Mouse (Mus musculus): ENCODE results near the gene Zfp607b. TPM values are rescaled to one million over a fixed set of nuclear protein-coding genes. Genes with fewer than 3 reads are reported as not detected.
A peak's percentile ranks its signal among the peaks of the same experiment; 100 is the strongest.

Gene Zfp607b
- polyA plus RNA-seq, 1 experiment from 2014 or later, result 4.1 TPM

DNA sequence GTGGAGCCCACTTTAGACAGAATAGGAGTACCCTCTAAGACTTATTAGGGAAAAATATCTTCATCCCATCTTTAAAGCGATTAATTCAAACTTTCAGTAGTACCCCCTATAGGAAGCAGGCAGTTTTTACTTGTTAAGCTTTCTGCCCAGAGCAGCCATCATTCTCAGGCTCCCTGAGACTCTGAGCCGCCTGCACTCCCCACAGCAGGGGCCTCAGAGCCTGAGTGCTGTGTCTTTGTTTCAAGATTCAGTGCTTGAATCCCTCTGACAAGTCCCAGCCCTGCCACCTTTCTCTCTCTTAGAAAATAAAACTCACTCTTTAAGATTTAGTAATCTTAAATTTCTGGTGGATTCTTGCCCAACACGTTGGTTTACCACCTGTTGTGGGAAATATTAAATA lies 7.6 kb downstream of the Zfp607b start:
- Histone ChIP-seq H3K27me3 (ENCODE audit: control insufficient read depth, insufficient read depth, low read length) (no peaks in the 10 kb centered on the region), H3K27ac (ENCODE audit: low read length) (no peak overlapping the region), H3K9me3 (replicated peaks; ENCODE audit: control insufficient read depth, low read length) (no peaks in the 10 kb centered on the region), H3K4me2 (ENCODE audit: low read depth, low read length) (no peak overlapping the region), H3K9ac (ENCODE audit: low read length) (no peak overlapping the region), H3K4me1 (ENCODE audit: control insufficient read depth, insufficient read depth, low read length) (no peaks in the 10 kb centered on the region), H3K4me3 (replicated peaks; ENCODE audit: low read length) (no peak overlapping the region), H3K36me3 (ENCODE audit: control insufficient read depth, insufficient read depth, low read length) (no peaks in the 10 kb centered on the region)
- WGBS, result 56% methylated on average over 3 of the region's 3 CpGs
- no peak for ATAC-seq (ENCODE audit: insufficient read depth, low FRiP score)

DNA sequence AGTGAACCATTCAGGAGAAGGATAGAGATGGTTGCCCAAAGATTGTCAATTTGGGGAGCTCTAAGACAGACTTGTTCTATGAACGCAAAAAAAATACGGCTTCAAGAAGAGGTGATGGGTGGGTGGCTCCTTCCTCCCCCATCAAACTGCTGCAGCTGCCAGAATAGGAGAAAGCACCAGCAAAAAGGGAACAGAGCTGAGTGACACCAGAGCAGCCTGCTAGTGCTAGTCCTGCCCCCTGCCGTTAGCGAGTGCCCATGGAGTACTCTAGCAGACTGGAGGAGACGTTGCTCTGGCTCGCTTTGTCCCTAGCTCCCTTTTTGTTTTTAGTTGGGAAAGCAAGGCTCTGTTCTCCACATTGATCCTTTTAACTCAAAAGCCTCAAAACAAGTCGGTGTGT lies 21.3 kb downstream of the Zfp607b start:
- Histone ChIP-seq H3K4me3 (replicated peaks; ENCODE audit: low read length) (no peak overlapping the region), H3K4me1 (ENCODE audit: control insufficient read depth, insufficient read depth, low read length) (no peaks in the 10 kb centered on the region), H3K36me3 (ENCODE audit: control insufficient read depth, insufficient read depth, low read length) (no peaks in the 10 kb centered on the region), H3K27ac (ENCODE audit: low read length) (no peak overlapping the region), H3K27me3 (ENCODE audit: control insufficient read depth, insufficient read depth, low read length) (no peaks in the 10 kb centered on the region), H3K4me2 (ENCODE audit: low read depth, low read length) (no peak overlapping the region), H3K9me3 (replicated peaks; ENCODE audit: control insufficient read depth, low read length) (peaks cover 3% of the 10 kb centered on the region; the same call in 1 of the 2 replicates), H3K9ac (ENCODE audit: low read length) (no peak overlapping the region)
- no peak for ATAC-seq (ENCODE audit: insufficient read depth, low FRiP score)
- 86% methylated on average over 7 of the region's 7 CpGs for WGBS

DNA sequence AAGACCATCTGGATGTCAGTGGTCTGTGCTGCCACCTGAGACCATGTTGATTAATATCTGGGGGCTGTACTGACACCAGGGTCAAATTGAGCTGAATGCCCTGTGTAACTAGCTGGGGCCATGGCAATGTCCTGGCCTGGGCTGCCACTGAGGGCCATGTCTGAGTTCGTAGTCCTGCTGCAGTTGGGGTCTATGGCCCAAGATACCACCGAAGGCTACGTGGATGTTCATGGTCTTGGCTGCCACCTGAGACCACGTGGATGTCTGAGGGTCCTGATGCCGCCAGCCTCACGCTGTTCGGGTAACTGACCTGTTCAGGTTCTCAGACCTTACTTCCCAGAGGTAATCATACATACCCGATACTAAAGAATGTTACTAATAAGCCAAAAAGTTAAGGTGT lies 32.8 kb downstream of the Zfp607b start:
- no peaks in the 10 kb centered on the region for H3K4me1 ChIP-seq (ENCODE audit: control insufficient read depth, insufficient read depth, low read length)
- no peak overlapping the region for H3K9ac ChIP-seq (ENCODE audit: low read length)
- WGBS, result 91% methylated on average over 8 of the region's 8 CpGs
- no peaks in the 10 kb centered on the region for H3K27me3 ChIP-seq (ENCODE audit: control insufficient read depth, insufficient read depth, low read length)
- H3K4me3 ChIP-seq (replicated peaks; ENCODE audit: low read length), result no peak overlapping the region
- no peaks in the 10 kb centered on the region for H3K36me3 ChIP-seq (ENCODE audit: control insufficient read depth, insufficient read depth, low read length)
- H3K4me2 ChIP-seq (ENCODE audit: low read depth, low read length), result no peak overlapping the region
- no peak overlapping the region for H3K27ac ChIP-seq (ENCODE audit: low read length)
- no peak for ATAC-seq (ENCODE audit: insufficient read depth, low FRiP score)
- no peaks in the 10 kb centered on the region for H3K9me3 ChIP-seq (replicated peaks; ENCODE audit: control insufficient read depth, low read length)

DNA sequence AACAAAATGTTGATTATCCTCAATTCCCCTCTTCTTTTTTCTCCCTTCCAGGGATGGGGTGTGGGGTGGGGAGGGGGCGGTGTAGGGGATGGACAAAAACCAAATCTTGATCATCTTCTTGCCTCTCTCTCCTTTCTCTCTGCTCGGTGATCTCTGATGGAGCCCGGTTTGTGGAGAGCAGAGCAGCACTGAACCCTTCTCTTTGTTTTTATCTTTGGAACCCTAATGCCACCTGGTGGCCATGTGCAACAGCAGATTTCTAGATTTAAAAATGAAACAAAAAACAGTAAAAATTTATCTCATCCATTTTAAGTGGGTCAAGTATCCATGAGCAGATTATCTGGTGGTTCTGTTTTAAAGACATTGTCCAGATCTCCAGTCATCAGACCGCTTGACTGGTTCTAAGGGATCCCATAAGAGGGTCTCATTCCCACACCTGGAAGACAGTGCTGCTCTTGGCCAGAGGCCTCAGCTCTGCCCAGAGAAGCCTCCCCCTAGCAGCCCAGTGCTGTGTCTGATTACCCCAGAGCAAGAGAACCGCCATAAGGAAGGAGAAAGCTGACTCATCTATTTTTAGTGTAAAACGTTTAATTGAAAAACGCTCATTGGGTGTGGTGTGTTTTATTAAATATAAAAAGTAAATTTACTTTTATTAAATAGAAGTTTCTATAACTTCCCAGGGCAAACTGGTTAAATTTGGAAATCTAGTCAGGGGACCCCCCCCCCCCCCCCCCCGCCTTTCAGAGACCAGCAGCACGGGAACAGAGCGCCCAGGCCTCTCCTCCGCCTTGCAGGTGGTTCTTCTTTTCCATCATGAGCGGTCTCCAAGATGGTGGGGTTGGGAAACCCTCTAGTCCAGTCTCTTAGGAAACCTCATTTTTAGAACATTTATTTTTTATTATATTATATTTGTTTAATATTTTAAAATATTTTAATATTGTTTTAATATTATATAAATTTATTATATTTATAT lies 36.7 kb downstream of the Zfp607b start:
- 40% methylated on average over 12 of the region's 12 CpGs for WGBS
- Histone ChIP-seq H3K4me1 (ENCODE audit: control insufficient read depth, insufficient read depth, low read length) (no peaks in the 10 kb centered on the region), H3K27ac (ENCODE audit: low read length) (no peak overlapping the region), H3K9ac (ENCODE audit: low read length) (no peak overlapping the region), H3K36me3 (ENCODE audit: control insufficient read depth, insufficient read depth, low read length) (no peaks in the 10 kb centered on the region), H3K4me3 (replicated peaks; ENCODE audit: low read length) (no peak overlapping the region), H3K27me3 (ENCODE audit: control insufficient read depth, insufficient read depth, low read length) (no peaks in the 10 kb centered on the region), H3K9me3 (replicated peaks; ENCODE audit: control insufficient read depth, low read length) (no peaks in the 10 kb centered on the region), H3K4me2 (ENCODE audit: low read depth, low read length) (no peak overlapping the region)
- no peak for ATAC-seq (ENCODE audit: insufficient read depth, low FRiP score)

DNA sequence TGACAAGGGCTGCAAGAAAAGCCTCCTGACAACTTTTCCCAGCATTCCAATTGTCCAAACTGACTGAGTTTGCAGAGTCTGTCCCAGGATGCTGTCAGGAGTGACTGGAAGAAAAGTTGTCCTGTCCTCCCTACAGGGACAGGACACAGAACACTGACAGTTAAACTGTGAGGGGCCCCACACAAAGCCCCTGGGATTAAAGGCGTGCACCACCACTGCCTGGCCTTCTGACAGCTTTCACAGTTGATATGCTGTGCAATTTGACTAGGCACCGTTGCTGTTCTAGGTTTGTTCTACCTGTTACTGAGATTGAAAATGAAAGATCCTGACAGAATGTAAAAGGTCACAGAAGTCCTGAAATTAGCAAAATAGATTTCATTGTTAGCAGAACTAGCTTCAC lies 38.3 kb downstream of the Zfp607b start:
- ATAC-seq (ENCODE audit: insufficient read depth, low FRiP score), result no peak
- no peak overlapping the region for H3K4me2 ChIP-seq (ENCODE audit: low read depth, low read length)
- 41% methylated on average over 2 of the region's 2 CpGs for WGBS

DNA sequence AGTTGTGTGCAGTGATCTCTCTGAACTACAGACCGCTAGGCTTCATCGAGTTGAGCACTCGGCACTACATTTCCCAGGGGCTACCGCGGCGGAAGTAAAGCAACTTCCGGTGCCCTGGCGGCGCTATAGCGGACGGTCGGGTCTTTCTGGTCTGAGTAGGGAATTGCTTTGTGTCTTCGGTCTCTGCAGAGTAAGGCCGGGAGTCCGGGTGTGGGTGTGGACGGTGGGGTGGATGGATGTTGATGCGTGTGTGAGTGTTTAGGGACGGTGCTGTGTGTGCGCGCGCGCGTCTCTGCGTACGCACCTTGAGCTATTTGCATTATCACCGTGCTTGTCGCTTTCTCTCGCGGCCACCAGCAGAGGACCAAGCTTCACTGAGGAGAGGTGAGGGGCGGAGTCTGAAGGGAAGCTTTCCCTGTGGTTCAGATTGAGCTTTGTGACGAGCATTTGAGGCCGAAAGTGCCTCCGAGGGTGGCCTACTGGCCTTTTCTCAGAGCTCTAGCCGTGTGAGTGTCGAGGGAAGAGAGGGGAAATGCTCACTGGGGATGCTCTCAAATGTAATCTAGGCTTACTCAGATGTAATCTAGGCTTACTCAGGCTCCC lies 42.2 kb downstream of the Zfp607b start, which contains the start of gene Zfp60:
Gene Zfp60 (plus strand): TSS at position 109 of the 603 bp plus-strand sequence.
- Histone ChIP-seq H3K4me3 (replicated peaks; ENCODE audit: low read length) (peak within 1 kb of the TSS; percentile 85), H3K9ac (ENCODE audit: low read length) (peak within 1 kb of the TSS; percentile 90), H3K36me3 (ENCODE audit: control insufficient read depth, insufficient read depth, low read length) (no peaks in the 10 kb centered on the region), H3K27me3 (ENCODE audit: control insufficient read depth, insufficient read depth, low read length) (no peaks in the 10 kb centered on the region), H3K4me2 (ENCODE audit: low read depth, low read length) (peak within 1 kb of the TSS; percentile 73), H3K9me3 (replicated peaks; ENCODE audit: control insufficient read depth, low read length) (no peaks in the 10 kb centered on the region), H3K27ac (ENCODE audit: low read length) (peak within 1 kb of the TSS; percentile 97), H3K4me1 (ENCODE audit: control insufficient read depth, insufficient read depth, low read length) (peaks cover 3% of the 10 kb centered on the region)
- under 1% methylated on average over 35 of the region's 35 CpGs for WGBS
- peak; percentile 92 for ATAC-seq (ENCODE audit: insufficient read depth, low FRiP score)

More for the DNA sequence above, 38.3 kb downstream of the Zfp607b start:
- Histone ChIP-seq H3K9ac (ENCODE audit: low read length) (no peak overlapping the region), H3K4me3 (replicated peaks; ENCODE audit: low read length) (no peak overlapping the region), H3K27me3 (ENCODE audit: control insufficient read depth, insufficient read depth, low read length) (no peaks in the 10 kb centered on the region), H3K36me3 (ENCODE audit: control insufficient read depth, insufficient read depth, low read length) (no peaks in the 10 kb centered on the region), H3K9me3 (replicated peaks; ENCODE audit: control insufficient read depth, low read length) (no peaks in the 10 kb centered on the region), H3K4me1 (ENCODE audit: control insufficient read depth, insufficient read depth, low read length) (peaks cover 3% of the 10 kb centered on the region; the same call in 1 of the 2 replicates), H3K27ac (ENCODE audit: low read length) (no peak overlapping the region)

DNA sequence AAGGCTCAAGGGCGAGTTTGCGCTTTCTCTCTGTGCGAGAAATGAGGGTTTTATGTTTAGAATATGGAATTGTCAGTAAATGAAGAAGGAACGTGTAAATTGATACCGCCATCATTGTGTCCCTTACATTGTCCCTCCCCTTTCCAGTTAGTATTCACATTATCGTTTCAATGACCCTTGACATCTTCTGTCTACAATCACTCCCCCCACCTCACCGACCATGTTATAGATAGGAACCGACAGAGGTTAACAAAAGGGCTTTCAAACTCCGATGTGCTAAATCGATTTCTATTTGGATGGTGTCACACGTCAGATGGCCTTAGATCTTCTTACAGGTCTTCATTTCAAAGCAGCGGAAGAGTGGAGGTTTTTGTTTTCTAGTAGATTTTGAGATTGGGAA lies 42.8 kb downstream of the Zfp607b start:
- peaks cover 3% of the 10 kb centered on the region for H3K4me1 ChIP-seq (ENCODE audit: control insufficient read depth, insufficient read depth, low read length)
- H3K9ac ChIP-seq (ENCODE audit: low read length), result peak overlapping the region; percentile 90
- H3K36me3 ChIP-seq (ENCODE audit: control insufficient read depth, insufficient read depth, low read length), result no peaks in the 10 kb centered on the region
- H3K4me3 ChIP-seq (replicated peaks; ENCODE audit: low read length), result peak overlapping the region; percentile 85
- H3K9me3 ChIP-seq (replicated peaks; ENCODE audit: control insufficient read depth, low read length), result no peaks in the 10 kb centered on the region
- WGBS, result 6% methylated on average over 12 of the region's 12 CpGs
- peak overlapping the region; percentile 97 for H3K27ac ChIP-seq (ENCODE audit: low read length)
- no peaks in the 10 kb centered on the region for H3K27me3 ChIP-seq (ENCODE audit: control insufficient read depth, insufficient read depth, low read length)
- H3K4me2 ChIP-seq (ENCODE audit: low read depth, low read length), result peak overlapping the region; percentile 73
- no peak for ATAC-seq (ENCODE audit: insufficient read depth, low FRiP score)

DNA sequence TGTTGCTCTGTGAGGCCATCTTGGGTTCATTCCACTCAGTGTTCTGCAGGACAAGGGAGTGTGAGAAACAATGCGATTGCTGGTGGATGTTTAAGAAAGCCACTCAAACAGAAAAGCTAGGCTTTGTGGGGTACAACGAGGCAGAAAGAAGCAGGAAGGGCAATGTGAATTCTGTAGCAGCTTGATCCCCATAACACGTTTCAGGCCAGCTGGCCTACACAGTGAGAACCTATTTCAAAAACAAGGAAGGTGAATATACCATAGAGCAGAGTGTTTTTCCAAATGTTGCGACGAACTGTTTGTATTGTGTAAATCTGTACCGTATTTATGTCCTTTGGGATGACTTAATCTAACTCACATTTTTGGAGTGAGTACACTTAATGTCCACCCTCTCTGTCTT lies 43.4 kb downstream of the Zfp607b start:
- no peak for ATAC-seq (ENCODE audit: insufficient read depth, low FRiP score)
- peaks cover 3% of the 10 kb centered on the region for H3K4me1 ChIP-seq (ENCODE audit: control insufficient read depth, insufficient read depth, low read length)
- peak overlapping the region; percentile 73 for H3K4me2 ChIP-seq (ENCODE audit: low read depth, low read length)
- H3K4me3 ChIP-seq (replicated peaks; ENCODE audit: low read length), result peak overlapping the region; percentile 85
- H3K27me3 ChIP-seq (ENCODE audit: control insufficient read depth, insufficient read depth, low read length), result no peaks in the 10 kb centered on the region
- 77% methylated on average over 6 of the region's 6 CpGs for WGBS
- no peak overlapping the region; the same call in 1 of the 2 replicates for H3K27ac ChIP-seq (ENCODE audit: low read length)
- H3K9me3 ChIP-seq (replicated peaks; ENCODE audit: control insufficient read depth, low read length), result no peaks in the 10 kb centered on the region
- peak overlapping the region; percentile 90 for H3K9ac ChIP-seq (ENCODE audit: low read length)
- no peaks in the 10 kb centered on the region for H3K36me3 ChIP-seq (ENCODE audit: control insufficient read depth, insufficient read depth, low read length)

DNA sequence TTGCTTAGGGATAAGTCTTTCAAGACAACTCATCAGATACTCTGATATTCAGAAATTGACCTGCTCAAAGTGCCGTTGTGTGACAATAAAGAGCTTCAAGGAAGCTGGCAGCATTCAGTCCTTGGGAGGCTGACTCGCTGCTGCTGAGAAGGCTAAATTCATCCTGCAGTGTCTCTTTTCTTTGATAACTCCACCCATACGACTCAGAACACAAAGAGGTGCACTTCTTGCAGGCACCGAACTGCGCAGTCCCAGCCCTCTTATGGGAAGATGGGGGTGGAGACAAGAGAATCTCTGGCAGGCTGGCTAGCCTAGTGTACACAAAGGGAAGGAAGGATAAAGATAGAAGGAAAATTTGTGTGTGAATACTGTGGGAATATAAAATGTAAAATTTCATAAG lies 46.3 kb downstream of the Zfp607b start:
- Histone ChIP-seq H3K27me3 (ENCODE audit: control insufficient read depth, insufficient read depth, low read length) (no peaks in the 10 kb centered on the region), H3K4me2 (ENCODE audit: low read depth, low read length) (no peak overlapping the region), H3K9me3 (replicated peaks; ENCODE audit: control insufficient read depth, low read length) (no peaks in the 10 kb centered on the region), H3K4me1 (ENCODE audit: control insufficient read depth, insufficient read depth, low read length) (peaks cover 3% of the 10 kb centered on the region), H3K36me3 (ENCODE audit: control insufficient read depth, insufficient read depth, low read length) (peaks cover 16% of the 10 kb centered on the region), H3K9ac (ENCODE audit: low read length) (no peak overlapping the region), H3K27ac (ENCODE audit: low read length) (no peak overlapping the region), H3K4me3 (replicated peaks; ENCODE audit: low read length) (no peak overlapping the region)
- ATAC-seq (ENCODE audit: insufficient read depth, low FRiP score), result no peak
- WGBS, result 71% methylated on average over 5 of the region's 5 CpGs

Measured in stomach, embryonic 16.5 days (tissue).